11 mouse cellular contexts compared by ENCODE assay signal in the genomic region with DNA sequence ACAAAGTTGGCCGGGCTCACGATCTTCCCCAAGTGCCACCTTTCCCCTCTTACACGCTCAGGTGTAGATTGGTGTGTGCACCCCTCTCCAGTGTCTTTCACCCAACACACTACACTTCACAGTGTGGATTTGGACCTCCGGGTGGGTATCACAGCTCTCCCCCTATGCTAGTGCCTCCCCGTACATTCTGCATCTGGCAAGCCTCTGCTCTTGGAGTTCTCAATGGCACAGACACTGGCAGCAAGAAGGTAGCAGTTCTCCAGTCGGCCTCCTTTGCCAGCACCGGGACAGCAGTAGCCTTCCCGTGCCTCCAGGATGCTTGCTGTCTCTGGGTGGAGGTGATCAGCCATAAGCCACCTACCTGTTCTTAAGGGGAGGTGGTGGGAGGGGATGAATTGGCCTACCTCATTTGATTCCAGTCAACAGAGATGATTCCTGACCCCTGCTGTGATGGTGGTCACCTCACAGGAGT. TPM values are rescaled to one million over a fixed set of nuclear protein-coding genes. Genes with fewer than 3 reads are reported as not detected.
A peak's percentile ranks its signal among the peaks of the same experiment; 100 is the strongest.
DNase-seq lines count a peak whose midpoint lies in the region; ATAC-seq lines count a peak whose summit lies in the region.
"Had no signal": no experiment of that assay in that cellular context is flagged by ENCODE, and none has a peak within 500 bp of the region (broad histone marks: within the 10 kb centered on the region; RNA-seq: fewer than 3 reads in every experiment).

No protein-coding gene starts in this region.

- H3K4me1 ChIP-seq in heart, embryonic 11.5 days (ENCODE audit: control insufficient read depth, insufficient read depth, low read length) = peaks cover 17% of the 10 kb centered on the region
- 0 out of 2 replicates have a peak, but pooled peaks cover 6% of the 10 kb centered on the region for H3K4me1 ChIP-seq in neural tube, embryonic 11.5 days (ENCODE audit: control insufficient read depth, insufficient read depth, low read length)
- H3K4me1 ChIP-seq in limb, embryonic 12.5 days (replicated peaks) = peaks cover 31% of the 10 kb centered on the region
- peaks cover 18% of the 10 kb centered on the region for H3K4me1 ChIP-seq in neural tube, embryonic 15.5 days

- peak overlapping the region; percentile 53 for H3K4me2 ChIP-seq in heart, embryonic 11.5 days
- no peak overlapping the region for H3K4me2 ChIP-seq in neural tube, embryonic 11.5 days (ENCODE audit: low read depth)
- peak overlapping the region; percentile 37 for H3K4me2 ChIP-seq in limb, embryonic 12.5 days
- peak overlapping the region; percentile 46 for H3K4me2 ChIP-seq in neural tube, embryonic 15.5 days

- H3K9ac ChIP-seq in heart, embryonic 11.5 days (ENCODE audit: low read depth, low read length) = no peak overlapping the region
- H3K9ac ChIP-seq in neural tube, embryonic 11.5 days (ENCODE audit: low read length) = peak overlapping the region; percentile 37; the same call in 1 of the 2 replicates
- 0 out of 2 replicates have a peak overlapping the region, but pooled peaks have one; percentile 18 for H3K9ac ChIP-seq in limb, embryonic 12.5 days (replicated peaks)
- peak overlapping the region; percentile 9; the same call in 1 of the 2 replicates for H3K9ac ChIP-seq in neural tube, embryonic 15.5 days (replicated peaks)

- no peaks in the 10 kb centered on the region for H3K27me3 ChIP-seq in heart, embryonic 11.5 days (ENCODE audit: control insufficient read depth, insufficient read depth, low read length)
- H3K27me3 ChIP-seq in neural tube, embryonic 11.5 days (ENCODE audit: control insufficient read depth, insufficient read depth, low read length) = no peaks in the 10 kb centered on the region
- no peaks in the 10 kb centered on the region for H3K27me3 ChIP-seq in limb, embryonic 12.5 days
- no peaks in the 10 kb centered on the region for H3K27me3 ChIP-seq in neural tube, embryonic 15.5 days (replicated peaks)

- H3K9me3 ChIP-seq in heart, embryonic 11.5 days (replicated peaks; ENCODE audit: control insufficient read depth, low read length) = no peaks in the 10 kb centered on the region
- H3K9me3 ChIP-seq in neural tube, embryonic 11.5 days (ENCODE audit: control insufficient read depth, low read length) = no peaks in the 10 kb centered on the region
- no peaks in the 10 kb centered on the region for H3K9me3 ChIP-seq in limb, embryonic 12.5 days
- no peaks in the 10 kb centered on the region for H3K9me3 ChIP-seq in neural tube, embryonic 15.5 days (replicated peaks)

- ATAC-seq in heart, embryonic 11.5 days (replicated peaks; ENCODE audit: insufficient number of reproducible peaks, low FRiP score, low TSS enrichment) = no peak
- 0 out of 2 replicates have a peak, but pooled peaks have one; percentile 14 for ATAC-seq in neural tube, embryonic 11.5 days (ENCODE audit: insufficient read depth, low FRiP score, low TSS enrichment)
- ATAC-seq in limb, embryonic 12.5 days (ENCODE audit: insufficient number of reproducible peaks, insufficient read depth, low FRiP score, low TSS enrichment, low read depth) = no peak; the same call in 1 of the 2 replicates
- ATAC-seq in neural tube, embryonic 15.5 days (ENCODE audit: low FRiP score) = peak; percentile 18; the same call in 1 of the 2 replicates

- intact Hi-C loops in heart, postnatal 14 days (cut with DNase I) = no loop called here

- WGBS in heart, embryonic 11.5 days (ENCODE audit: insufficient replicate concordance) = 80% methylated on average over 8 of the region's 8 CpGs
- WGBS in neural tube, embryonic 11.5 days = 91% methylated on average over 8 of the region's 8 CpGs
- WGBS in limb, embryonic 12.5 days = 84% methylated on average over 8 of the region's 8 CpGs
- WGBS in neural tube, embryonic 15.5 days = 91% methylated on average over 8 of the region's 8 CpGs

- no peak for DNase-seq in heart, postnatal 14 days
- DNase-seq in neural tube, embryonic 11.5 days (ENCODE audit: low spot score) = no peak
- no peak for DNase-seq in neural tube, embryonic 10.5 days (ENCODE audit: extremely low spot score, low spot score)
- no peak for DNase-seq in right cerebral cortex, postnatal 25 days
- DNase-seq in T-cell, adult 2 months (ENCODE audit: low spot score) = no peak

- 0 out of 2 replicates have a peak overlapping the region, but pooled peaks have one; percentile 6 for H3K27ac ChIP-seq in heart, embryonic 11.5 days (ENCODE audit: low read depth, low read length)
- no peak overlapping the region for H3K27ac ChIP-seq in neural tube, embryonic 11.5 days (ENCODE audit: low read depth, low read length)
- H3K27ac ChIP-seq in limb, embryonic 12.5 days = peak overlapping the region; percentile 56; the same call in 1 of the 2 replicates
- H3K27ac ChIP-seq in neural tube, embryonic 15.5 days (replicated peaks) = no peak overlapping the region
- H3K27ac ChIP-seq: left cerebral cortex, adult 2 months had no signal

- H3K4me3 ChIP-seq in heart, embryonic 11.5 days (ENCODE audit: low read depth, low read length) = no peak overlapping the region
- no peak overlapping the region for H3K4me3 ChIP-seq in neural tube, embryonic 11.5 days (ENCODE audit: low read depth, low read length)
- H3K4me3 ChIP-seq in limb, embryonic 12.5 days (replicated peaks) = no peak overlapping the region
- H3K4me3 ChIP-seq in neural tube, embryonic 15.5 days (replicated peaks) = no peak overlapping the region
- H3K4me3 ChIP-seq: myocyte had no signal

- peaks cover 35% of the 10 kb centered on the region for H3K36me3 ChIP-seq in heart, embryonic 11.5 days (ENCODE audit: control insufficient read depth, insufficient read depth, low read length)
- peaks cover 19% of the 10 kb centered on the region for H3K36me3 ChIP-seq in neural tube, embryonic 11.5 days (ENCODE audit: control insufficient read depth, insufficient read depth, low read length)
- H3K36me3 ChIP-seq in limb, embryonic 12.5 days = peaks cover 53% of the 10 kb centered on the region
- H3K36me3 ChIP-seq in neural tube, embryonic 15.5 days = peaks cover 42% of the 10 kb centered on the region

RNA-seq across cellular contexts. Expression of a gene that starts 10.9 kb away (rescaled TPM):
- polyA plus RNA-seq in heart, embryonic 11.5 days (2014; fragmentation: Nextera tagmentation; extraction: Ambion mirVana) = 0.30 and 0.42 TPM in 2 replicates
- total RNA-seq in heart, postnatal 14 days (2021) = under 1 TPM; 0.10 TPM
- polyA plus RNA-seq in neural tube, embryonic 11.5 days (2014; fragmentation: Nextera tagmentation; extraction: Ambion mirVana) = 0.13 and 0.22 TPM in 2 replicates
- 0.20 and 0.21 TPM in 2 replicates for polyA plus RNA-seq in limb, embryonic 12.5 days (2016; fragmentation: Nextera tagmentation; extraction: Ambion mirVana)
- polyA plus RNA-seq in neural tube, embryonic 15.5 days (2015; fragmentation: Nextera tagmentation; extraction: Ambion mirVana) = 0.45 and 0.58 TPM in 2 replicates

RNA-seq across cellular contexts. Expression of a gene that starts 11.5 kb away (rescaled TPM):
- 6.0 and 8.9 TPM in 2 replicates for polyA plus RNA-seq in heart, embryonic 11.5 days (2014; fragmentation: Nextera tagmentation; extraction: Ambion mirVana)
- 10 to 100 TPM; 13.4 to 14.3 TPM for total RNA-seq in heart, postnatal 14 days (2021)
- 11.8 and 13.0 TPM in 2 replicates for polyA plus RNA-seq in neural tube, embryonic 11.5 days (2014; fragmentation: Nextera tagmentation; extraction: Ambion mirVana)
- 36.9 and 38.8 TPM in 2 replicates for polyA plus RNA-seq in limb, embryonic 12.5 days (2016; fragmentation: Nextera tagmentation; extraction: Ambion mirVana)
- 11.0 and 11.9 TPM in 2 replicates for polyA plus RNA-seq in neural tube, embryonic 15.5 days (2015; fragmentation: Nextera tagmentation; extraction: Ambion mirVana)

RNA-seq across cellular contexts. Expression of a gene that starts 19.5 kb away (rescaled TPM):
- 12.5 and 20.3 TPM in 2 replicates for polyA plus RNA-seq in heart, embryonic 11.5 days (2014; fragmentation: Nextera tagmentation; extraction: Ambion mirVana)
- total RNA-seq in heart, postnatal 14 days (2021) = 10 to 100 TPM; 13.6 to 15.8 TPM
- 15.1 and 16.0 TPM in 2 replicates for polyA plus RNA-seq in neural tube, embryonic 11.5 days (2014; fragmentation: Nextera tagmentation; extraction: Ambion mirVana)
- polyA plus RNA-seq in limb, embryonic 12.5 days (2016; fragmentation: Nextera tagmentation; extraction: Ambion mirVana) = 38.9 and 46.0 TPM in 2 replicates
- polyA plus RNA-seq in neural tube, embryonic 15.5 days (2015; fragmentation: Nextera tagmentation; extraction: Ambion mirVana) = 9.5 and 10.8 TPM in 2 replicates

RNA-seq across cellular contexts. Expression of a gene that starts 26.8 kb away (rescaled TPM):
- polyA plus RNA-seq in heart, embryonic 11.5 days (2014; fragmentation: Nextera tagmentation; extraction: Ambion mirVana) = 36.9 and 42.2 TPM in 2 replicates
- 10 to 100 TPM; 71.5 to 78.4 TPM for total RNA-seq in heart, postnatal 14 days (2021)
- polyA plus RNA-seq in neural tube, embryonic 11.5 days (2014; fragmentation: Nextera tagmentation; extraction: Ambion mirVana) = 45.7 and 52.6 TPM in 2 replicates
- polyA plus RNA-seq in limb, embryonic 12.5 days (2016; fragmentation: Nextera tagmentation; extraction: Ambion mirVana) = 81.7 and 86.3 TPM in 2 replicates
- 148 and 166 TPM in 2 replicates for polyA plus RNA-seq in neural tube, embryonic 15.5 days (2015; fragmentation: Nextera tagmentation; extraction: Ambion mirVana)

RNA-seq across cellular contexts. Expression of a gene that starts 50.3 kb away (rescaled TPM):
- 15.5 and 16.9 TPM in 2 replicates for polyA plus RNA-seq in heart, embryonic 11.5 days (2014; fragmentation: Nextera tagmentation; extraction: Ambion mirVana)
- 1 to 10 TPM; 7.0 to 9.2 TPM for total RNA-seq in heart, postnatal 14 days (2021)
- 25.9 and 33.7 TPM in 2 replicates for polyA plus RNA-seq in neural tube, embryonic 11.5 days (2014; fragmentation: Nextera tagmentation; extraction: Ambion mirVana)
- 147 and 151 TPM in 2 replicates for polyA plus RNA-seq in limb, embryonic 12.5 days (2016; fragmentation: Nextera tagmentation; extraction: Ambion mirVana)
- 9.8 and 11.5 TPM in 2 replicates for polyA plus RNA-seq in neural tube, embryonic 15.5 days (2015; fragmentation: Nextera tagmentation; extraction: Ambion mirVana)
- polyA plus RNA-seq: inflammation-experienced regulatory T-cells, adult 6 months had no signal

Comparison
In these comparisons a context has a peak if more than half of its experiments do, and no peak if none do; other contexts are left out.
1. ATAC-seq: peak in neural tube, embryonic 11.5 days (single experiment) and neural tube, embryonic 15.5 days (single experiment); none in heart, embryonic 11.5 days (single experiment) and limb, embryonic 12.5 days (single experiment).
2. H3K27ac ChIP-seq: peak in heart, embryonic 11.5 days (single experiment) and limb, embryonic 12.5 days (single experiment); none in neural tube, embryonic 11.5 days (single experiment) and neural tube, embryonic 15.5 days (single experiment).